Mouse (Mus musculus) liver, embryonic 11.5 days (tissue): ENCODE measurements around the gene Btla. TPM values are rescaled to one million over a fixed set of nuclear protein-coding genes. Genes with fewer than 3 reads are reported as not detected.

Experiments
- ATAC-seq: fragments of 200-750 bp; cut with Nextera tagmentation; replicated peaks from 2 replicates; pipeline ENCODE4 v1.8.0; 2017; ENCODE audit warnings: moderate number of reproducible peaks, mild to moderate bottlenecking, moderate TSS enrichment, moderate library complexity; ENCODE audit not compliant: low FRiP score
- DNase-seq: peaks from one replicate; pipeline ENCODE4 v3.0.0-alpha.2; 2017; ENCODE audit warnings: low spot score
- H3K27ac ChIP-seq: fragments of 300-500 bp; sonication (generic); 2 replicates; pipeline ENCODE4 v1.5.1; 2014; ENCODE audit warnings: mild to moderate bottlenecking, low read depth, low read length, control low read depth
- H3K27me3 ChIP-seq: fragments of 300-500 bp; sonication (generic); replicated peaks from 2 replicates; pipeline ENCODE4 v1.6.1; 2014; ENCODE audit warnings: low read length, mixed read lengths; ENCODE audit not compliant: control insufficient read depth, insufficient read depth
- H3K36me3 ChIP-seq: fragments of 300-500 bp; sonication (generic); 2 replicates; pipeline ENCODE4 v1.6.1; 2014; ENCODE audit warnings: mild to moderate bottlenecking, low read length, moderate library complexity, mixed read lengths; ENCODE audit not compliant: control insufficient read depth, insufficient read depth
- H3K4me1 ChIP-seq: fragments of 300-500 bp; sonication (generic); replicated peaks from 2 replicates; pipeline ENCODE4 v1.6.1; 2014; ENCODE audit warnings: low read length, mixed read lengths; ENCODE audit not compliant: control insufficient read depth, insufficient read depth
- H3K4me2 ChIP-seq: fragments of 300-500 bp; sonication (generic); 2 replicates; pipeline ENCODE4 v1.6.1; 2014; ENCODE audit warnings: mild to moderate bottlenecking, control low read depth, moderate library complexity
- H3K4me3 ChIP-seq: fragments of 300-500 bp; sonication (generic); 2 replicates; pipeline ENCODE4 v1.5.1; 2014; ENCODE audit warnings: low read depth, low read length, control low read depth
- H3K9ac ChIP-seq: fragments of 300-500 bp; sonication (generic); 2 replicates; pipeline ENCODE4 v1.6.1; 2014; ENCODE audit warnings: low read depth, low read length, control low read depth
- H3K9me3 ChIP-seq: fragments of 300-500 bp; sonication (generic); 2 replicates; pipeline ENCODE4 v1.6.1; 2016; ENCODE audit warnings: low read length, inconsistent platforms, mixed read lengths; ENCODE audit not compliant: control insufficient read depth
- WGBS: fragments of 180-500 bp; shearing (Covaris S2); extraction: QIAGEN DNeasy Blood & Tissue Kit; methylation state at CpG from one replicate; pipeline ENCODE4 v1.1.7; 2014; 5-methylcytosine and 5-hydroxymethylcytosine counted together
- polyA plus RNA-seq: library from polyadenylated mRNA; unstranded; fragments of >200 nt; fragmentation: Nextera tagmentation; extraction: Ambion mirVana; gene quantifications from 2 replicates; pipeline ENCODE4 v1.2.1, GENCODE M21; 2014

Btla gene
- 0.12 and 0.59 TPM in 2 replicates for polyA plus RNA-seq

DNA sequence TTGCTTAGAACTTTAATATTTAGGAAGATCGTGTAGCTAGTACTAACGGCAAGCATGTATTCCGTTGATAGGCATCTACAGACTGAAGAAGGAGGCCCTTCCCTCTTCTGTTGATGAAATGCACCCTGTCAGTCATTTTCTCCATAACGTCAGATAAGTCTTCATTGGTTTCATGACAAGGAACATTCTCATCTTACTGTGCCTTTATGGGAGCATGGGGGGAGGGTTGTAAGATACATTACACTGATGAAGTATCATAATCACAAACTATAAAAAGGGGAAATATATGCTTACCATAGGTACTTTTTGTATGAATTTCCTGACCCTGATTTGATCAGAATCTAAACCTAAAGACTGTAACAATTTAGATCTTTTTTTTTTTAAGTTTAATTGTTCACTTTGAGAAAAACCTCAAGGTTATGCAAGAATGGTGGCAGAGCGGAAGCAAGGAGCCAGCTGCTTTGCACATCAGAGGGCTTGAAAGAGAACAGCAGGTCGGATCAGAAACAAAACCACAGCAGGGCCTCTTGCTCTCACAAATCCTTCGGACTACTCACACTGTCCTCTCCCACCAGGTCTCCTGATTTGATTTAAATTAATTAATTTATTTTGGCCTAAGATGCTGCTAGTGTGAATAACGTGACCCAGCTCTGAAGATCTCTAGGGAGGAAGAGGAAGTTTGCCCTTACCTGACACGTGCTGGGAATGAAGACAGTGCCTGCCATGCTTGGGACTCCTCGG lies at the start of gene Btla:
Gene Btla, plus strand, starts transcription at position 668 of the 741 bp plus-strand sequence.
- H3K27ac ChIP-seq: no peak within 1 kb of the TSS
- H3K4me3 ChIP-seq: no peak within 1 kb of the TSS
- DNase-seq: no peak
- no peaks in the 10 kb centered on the region for H3K27me3 ChIP-seq
- no peaks in the 10 kb centered on the region for H3K9me3 ChIP-seq
- no peaks in the 10 kb centered on the region for H3K36me3 ChIP-seq
- H3K4me2 ChIP-seq: no peak within 1 kb of the TSS
- no peak within 1 kb of the TSS for H3K9ac ChIP-seq
- ATAC-seq: no peak
- 47% methylated on average over 10 of the region's 10 CpGs for WGBS
- H3K4me1 ChIP-seq: no peaks in the 10 kb centered on the region

DNA sequence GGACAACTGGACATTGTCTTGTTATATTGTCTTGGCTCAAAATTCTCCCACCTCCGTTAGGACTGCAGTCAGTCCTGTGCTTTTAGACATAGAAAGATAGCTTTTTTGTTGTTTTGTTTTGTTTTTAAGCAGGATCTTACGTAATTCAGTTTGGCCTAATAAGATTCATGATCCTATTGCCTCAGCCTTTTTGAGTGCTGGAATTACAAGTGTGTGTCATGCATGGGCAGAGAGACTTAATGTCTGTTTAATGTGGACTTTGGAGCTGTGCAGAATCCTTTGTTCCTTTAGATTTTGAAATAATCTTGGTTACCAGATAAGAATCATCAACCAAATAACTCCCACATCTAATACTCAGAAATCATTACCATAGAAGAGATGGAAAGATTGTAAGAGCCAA lies 45.6 kb upstream of the Btla start:
- H3K36me3 ChIP-seq: 0 out of 2 replicates have a peak, but pooled peaks cover 3% of the 10 kb centered on the region
- H3K9ac ChIP-seq: no peak overlapping the region
- no peaks in the 10 kb centered on the region for H3K27me3 ChIP-seq
- H3K4me3 ChIP-seq: no peak overlapping the region
- 93% methylated on average over 2 of the region's 2 CpGs for WGBS
- ATAC-seq (no peak), DNase-seq (no peak)
- H3K9me3 ChIP-seq: no peaks in the 10 kb centered on the region
- no peaks in the 10 kb centered on the region for H3K4me1 ChIP-seq
- no peak overlapping the region for H3K27ac ChIP-seq
- no peak overlapping the region for H3K4me2 ChIP-seq

DNA sequence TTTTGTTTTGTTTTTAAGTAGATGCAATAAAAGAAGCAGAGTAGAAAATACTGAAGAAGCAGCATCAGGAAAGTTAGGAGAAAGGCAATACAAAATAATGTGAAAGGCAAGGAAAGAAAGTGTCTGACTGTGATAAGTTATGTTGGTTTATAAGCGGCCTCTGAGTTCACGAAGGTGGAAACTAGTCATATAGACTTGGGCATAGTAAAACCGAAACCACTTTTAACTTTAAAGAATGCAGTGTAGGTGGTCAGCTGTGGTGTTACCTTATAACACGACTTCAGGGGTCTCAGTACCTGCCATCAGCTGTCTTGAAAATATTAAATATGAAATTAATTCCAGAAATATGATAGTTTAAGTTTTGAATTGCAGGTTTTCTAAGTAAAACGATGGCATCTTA lies 42.3 kb upstream of the Btla start:
- 90% methylated on average over 5 of the region's 5 CpGs for WGBS
- Histone ChIP-seq H3K4me3 (no peak overlapping the region), H3K27ac (no peak overlapping the region), H3K27me3 (no peaks in the 10 kb centered on the region), H3K36me3 (peaks cover 7% of the 10 kb centered on the region; the same call in 1 of the 2 replicates), H3K4me2 (no peak overlapping the region), H3K9ac (no peak overlapping the region), H3K4me1 (no peaks in the 10 kb centered on the region), H3K9me3 (no peaks in the 10 kb centered on the region)
- DNase-seq (no peak), ATAC-seq (no peak)

DNA sequence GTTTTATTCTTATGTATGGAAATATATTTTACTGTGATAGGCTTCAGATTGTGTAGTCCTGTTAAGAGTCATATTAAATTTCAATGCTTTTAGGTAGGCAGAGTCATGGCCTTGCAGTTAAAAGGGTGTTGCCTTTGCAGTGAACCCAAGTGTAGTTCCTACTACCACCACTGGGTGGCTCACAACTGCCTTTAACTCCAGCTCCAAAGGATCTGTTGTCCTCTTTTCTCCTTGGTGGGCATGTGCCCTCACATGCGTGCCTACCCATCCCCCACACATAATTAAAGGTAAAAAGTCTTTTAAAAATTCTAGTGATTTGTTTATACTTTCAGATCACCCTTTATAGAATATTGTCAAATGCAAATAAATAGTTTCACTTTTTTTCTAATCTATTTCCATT lies 31.5 kb upstream of the Btla start:
- peaks cover 2% of the 10 kb centered on the region; the same call in 1 of the 2 replicates for H3K36me3 ChIP-seq
- H3K9ac ChIP-seq: no peak overlapping the region
- H3K4me3 ChIP-seq: no peak overlapping the region
- ATAC-seq (peak; percentile 51; the same call in 1 of the 2 replicates), DNase-seq (no peak)
- no peaks in the 10 kb centered on the region for H3K4me1 ChIP-seq
- no peaks in the 10 kb centered on the region for H3K27me3 ChIP-seq
- no peaks in the 10 kb centered on the region for H3K9me3 ChIP-seq
- 10% methylated on average over 1 of the region's 1 CpGs for WGBS
- no peak overlapping the region for H3K27ac ChIP-seq
- no peak overlapping the region for H3K4me2 ChIP-seq

DNA sequence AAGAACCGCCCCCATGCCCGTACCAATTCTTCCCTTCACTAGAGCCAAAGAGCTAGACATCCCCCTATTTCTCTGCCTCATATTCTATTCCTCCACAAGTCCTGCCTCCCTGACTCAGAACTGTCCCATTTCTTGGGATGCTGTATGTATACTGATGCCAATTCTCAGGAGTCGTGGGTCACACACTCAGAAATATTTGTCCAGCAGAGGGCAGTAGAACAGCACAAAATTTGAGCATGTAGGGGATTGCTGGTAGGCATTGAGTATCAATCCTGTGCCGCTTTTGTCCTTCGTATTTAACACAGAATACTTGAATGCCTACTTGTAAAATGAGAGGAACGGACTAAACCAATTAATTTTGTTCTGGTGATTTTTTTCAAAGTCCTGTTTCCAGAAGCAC lies 27.3 kb upstream of the Btla start:
- no peaks in the 10 kb centered on the region for H3K9me3 ChIP-seq
- no peak overlapping the region for H3K4me2 ChIP-seq
- DNase-seq (no peak), ATAC-seq (no peak; the same call in 1 of the 2 replicates)
- H3K36me3 ChIP-seq: no peaks in the 10 kb centered on the region
- H3K27ac ChIP-seq: no peak overlapping the region
- no peak overlapping the region for H3K4me3 ChIP-seq
- no peaks in the 10 kb centered on the region for H3K27me3 ChIP-seq
- H3K4me1 ChIP-seq: no peaks in the 10 kb centered on the region
- 38% methylated on average over 6 of the region's 6 CpGs for WGBS
- H3K9ac ChIP-seq: no peak overlapping the region

DNA sequence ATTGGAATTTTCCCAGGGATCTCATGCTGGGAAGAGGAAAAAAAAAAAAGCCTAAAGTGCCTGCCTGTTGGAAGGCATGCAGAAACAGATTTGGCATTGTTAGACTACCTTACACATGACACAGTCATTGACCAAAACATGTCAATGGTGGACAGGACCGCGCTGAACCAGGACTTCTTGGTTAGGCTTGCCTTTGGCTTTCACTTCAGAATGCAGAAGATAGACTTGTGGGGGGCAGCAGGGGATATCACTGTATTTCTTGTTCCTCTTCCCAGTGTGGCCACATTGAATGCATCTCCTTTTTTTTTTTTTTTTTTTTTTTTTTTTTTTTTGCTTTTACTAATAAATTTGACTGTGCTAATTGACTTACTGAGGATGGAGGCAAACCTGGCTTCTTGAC lies 22.7 kb upstream of the Btla start:
- no peak overlapping the region for H3K4me3 ChIP-seq
- no peak for DNase-seq
- H3K4me1 ChIP-seq: no peaks in the 10 kb centered on the region
- no peak overlapping the region for H3K4me2 ChIP-seq
- no peak for ATAC-seq
- H3K9ac ChIP-seq: no peak overlapping the region
- no peaks in the 10 kb centered on the region for H3K9me3 ChIP-seq
- H3K27me3 ChIP-seq: no peaks in the 10 kb centered on the region
- H3K36me3 ChIP-seq: no peaks in the 10 kb centered on the region
- WGBS: 72% methylated on average over 2 of the region's 2 CpGs
- H3K27ac ChIP-seq: no peak overlapping the region

- Histone ChIP-seq H3K9me3 (no peaks in the 10 kb centered on the region), H3K4me2 (no peak overlapping the region), H3K4me3 (no peak overlapping the region), H3K27ac (no peak overlapping the region), H3K27me3 (no peaks in the 10 kb centered on the region), H3K4me1 (no peaks in the 10 kb centered on the region), H3K36me3 (no peaks in the 10 kb centered on the region), H3K9ac (no peak overlapping the region)
- ATAC-seq (no peak), DNase-seq (no peak)
- WGBS: 63% methylated on average over 4 of the region's 4 CpGs
These were observed 19.7 kb upstream of the Btla start for GRCm38 (mm10) chr16:45204438-45204837.

- Histone ChIP-seq H3K4me2 (no peak overlapping the region), H3K4me1 (no peaks in the 10 kb centered on the region), H3K9me3 (no peaks in the 10 kb centered on the region), H3K36me3 (no peaks in the 10 kb centered on the region), H3K9ac (no peak overlapping the region), H3K4me3 (no peak overlapping the region), H3K27ac (no peak overlapping the region), H3K27me3 (no peaks in the 10 kb centered on the region)
- WGBS: 62% methylated on average over 12 of the region's 12 CpGs
- DNase-seq (no peak), ATAC-seq (no peak)
These were observed 19.1 kb upstream of the Btla start for GRCm38 (mm10) chr16:45204859-45205670.
